Comparison of ENCODE assay signal across 8 mouse cellular contexts in genomic region chr16:91868943-91869911, GRCm38 (mm10).
A peak's percentile ranks its signal among the peaks of the same experiment; 100 is the strongest.
DNase-seq lines count a peak whose midpoint lies in the region; ATAC-seq lines count a peak whose summit lies in the region.

No protein-coding gene starts in this region.

- H3K27me3 ChIP-seq in liver, embryonic 12.5 days (replicated peaks) = no peaks in the 10 kb centered on the region
- H3K27me3 ChIP-seq in limb, embryonic 10.5 days (ENCODE audit: low read depth, poor library complexity, severe bottlenecking) = no peaks in the 10 kb centered on the region

- ATAC-seq in liver, embryonic 12.5 days = peak; percentile 20; the same call in 1 of the 2 replicates

- H3K9ac ChIP-seq in liver, embryonic 12.5 days = peak overlapping the region; percentile 55

- no peak overlapping the region for H3K4me3 ChIP-seq in liver, embryonic 12.5 days
- no peak overlapping the region for H3K4me3 ChIP-seq in limb, embryonic 10.5 days

- WGBS in liver, embryonic 12.5 days (ENCODE audit: insufficient replicate concordance) = 71% methylated on average over 28 of the region's 28 CpGs
- 92% methylated on average over 28 of the region's 28 CpGs for WGBS in limb, embryonic 10.5 days

- DNase-seq in layer of hippocampus, adult 11-12 months (ENCODE audit: low spot score) = peak; percentile 74
- DNase-seq in layer of hippocampus, adult 18-20 months (ENCODE audit: low spot score in 2 of 2) = no peak
- peak; percentile 66 for DNase-seq in MN1 (ENCODE audit: low spot score)
- peak; percentile 87 to 90 for DNase-seq in cerebellum, postnatal 10 days
- DNase-seq in skeletal muscle tissue, adult 2 months (ENCODE audit: low read depth, low spot score) = peak; percentile 69
- no peak for DNase-seq in embryo, embryonic 9.5 days (ENCODE audit: extremely low spot score)
- no peak for DNase-seq in limb, embryonic 10.5 days (ENCODE audit: low spot score)

- peak overlapping the region; percentile 37 for H3K4me2 ChIP-seq in liver, embryonic 12.5 days

- H3K9me3 ChIP-seq in liver, embryonic 12.5 days (replicated peaks) = no peaks in the 10 kb centered on the region
- no peaks in the 10 kb centered on the region for H3K9me3 ChIP-seq in limb, embryonic 10.5 days (replicated peaks)

- H3K36me3 ChIP-seq in liver, embryonic 12.5 days = peaks cover 75% of the 10 kb centered on the region
- H3K36me3 ChIP-seq in limb, embryonic 10.5 days = peaks cover 74% of the 10 kb centered on the region

- peak overlapping the region; percentile 73 for H3K27ac ChIP-seq in liver, embryonic 12.5 days
- no peak overlapping the region for H3K27ac ChIP-seq in limb, embryonic 10.5 days

- peaks cover 60% of the 10 kb centered on the region for H3K4me1 ChIP-seq in liver, embryonic 12.5 days
- peaks cover 1% of the 10 kb centered on the region; the same call in 1 of the 2 replicates for H3K4me1 ChIP-seq in limb, embryonic 10.5 days

Comparison
In these comparisons a context has a peak if more than half of its experiments do, and no peak if none do; other contexts are left out.
1. DNase-seq: peak in layer of hippocampus, adult 11-12 months (single experiment), MN1 (single experiment), cerebellum, postnatal 10 days (2 of 2) and skeletal muscle tissue, adult 2 months (single experiment); none in layer of hippocampus, adult 18-20 months (0 of 2), embryo, embryonic 9.5 days (single experiment) and limb, embryonic 10.5 days (single experiment).